Mouse (Mus musculus) limb, embryonic 15.5 days (tissue): Measurements from ENCODE around the gene Gm30302. TPM values are rescaled to one million over a fixed set of nuclear protein-coding genes. Genes with fewer than 3 reads are reported as not detected.

ENCODE experiments used
- ATAC-seq: fragments of 200-750 bp; cut with Nextera tagmentation; 2 replicates; pipeline ENCODE4 v1.8.0; 2017; ENCODE audit warnings: low read depth, moderate TSS enrichment; ENCODE audit not compliant: insufficient number of reproducible peaks, low FRiP score, low TSS enrichment
- H3K27ac ChIP-seq: fragments of 300-500 bp; sonication (generic); 2 replicates; pipeline ENCODE4 v1.5.1; 2015; ENCODE audit warnings: moderate library complexity, mild to moderate bottlenecking, inconsistent platforms
- H3K27me3 ChIP-seq: fragments of 300-500 bp; sonication (generic); 2 replicates; pipeline ENCODE4 v1.6.1; 2015; ENCODE audit warnings: inconsistent platforms
- H3K36me3 ChIP-seq: fragments of 300-500 bp; sonication (generic); 2 replicates; pipeline ENCODE4 v1.6.1; 2015; ENCODE audit warnings: inconsistent platforms
- H3K4me1 ChIP-seq: fragments of 300-500 bp; sonication (generic); 2 replicates; pipeline ENCODE4 v1.6.1; 2015; ENCODE audit warnings: inconsistent platforms
- H3K4me2 ChIP-seq: fragments of 300-500 bp; sonication (generic); 2 replicates; pipeline ENCODE4 v1.6.1; 2015; ENCODE audit warnings: mild to moderate bottlenecking, inconsistent platforms
- H3K4me3 ChIP-seq: fragments of 300-500 bp; sonication (generic); 2 replicates; pipeline ENCODE4 v1.5.1; 2015; ENCODE audit warnings: mild to moderate bottlenecking, inconsistent platforms
- H3K9ac ChIP-seq: fragments of 300-500 bp; sonication (generic); 2 replicates; pipeline ENCODE4 v1.6.1; 2015; ENCODE audit warnings: inconsistent platforms
- H3K9me3 ChIP-seq: fragments of 300-500 bp; sonication (generic); 2 replicates; pipeline ENCODE4 v1.6.1; 2016; ENCODE audit warnings: inconsistent platforms
- WGBS: fragments of 180-500 bp; shearing (Covaris S2); methylation state at CpG from one replicate; pipeline ENCODE4 v1.1.7; 2015; 5-methylcytosine and 5-hydroxymethylcytosine counted together
- polyA plus RNA-seq: library from polyadenylated mRNA; unstranded; fragments of >200 nt; fragmentation: Nextera tagmentation; extraction: Ambion mirVana; gene quantifications from 2 replicates; pipeline ENCODE4 v1.2.1, GENCODE M21; 2015

Gm30302 gene
- not detected in 2 replicates for polyA plus RNA-seq

GRCm38 (mm10) chr13:49798901-49799300, at the start of gene Gm30302:
TSS of gene Gm30302 (minus strand) at chr13:49799001.
- Histone ChIP-seq H3K4me2 (no peak within 1 kb of the TSS), H3K36me3 (no peaks in the 10 kb centered on the region), H3K9ac (no peak within 1 kb of the TSS), H3K27ac (no peak within 1 kb of the TSS), H3K4me1 (no peaks in the 10 kb centered on the region), H3K27me3 (no peaks in the 10 kb centered on the region), H3K9me3 (no peaks in the 10 kb centered on the region), H3K4me3 (no peak within 1 kb of the TSS)
- WGBS, result 78% methylated on average over 1 of the region's 1 CpGs
- no peak for ATAC-seq

- Histone ChIP-seq H3K4me3 (no peak overlapping the region), H3K4me1 (no peaks in the 10 kb centered on the region), H3K27me3 (no peaks in the 10 kb centered on the region), H3K27ac (no peak overlapping the region), H3K9ac (no peak overlapping the region), H3K36me3 (no peaks in the 10 kb centered on the region), H3K4me2 (no peak overlapping the region), H3K9me3 (no peaks in the 10 kb centered on the region)
- ATAC-seq, result no peak
- WGBS, result 83% methylated on average over 3 of the region's 3 CpGs
These were observed 48.0 kb upstream of the Gm30302 start for GRCm38 (mm10) chr13:49846751-49847150.

GRCm38 (mm10) chr13:49846141-49846540, 47.3 kb upstream of the Gm30302 start:
- WGBS, result 69% methylated on average over 3 of the region's 3 CpGs
- no peak for ATAC-seq

GRCm38 (mm10) chr13:49845663-49846062, 46.9 kb upstream of the Gm30302 start:
- WGBS, result 91% methylated on average over 3 of the region's 3 CpGs
- H3K36me3 ChIP-seq, result no peaks in the 10 kb centered on the region
- no peaks in the 10 kb centered on the region for H3K9me3 ChIP-seq
- H3K9ac ChIP-seq, result no peak overlapping the region
- no peak overlapping the region for H3K27ac ChIP-seq
- no peak overlapping the region for H3K4me3 ChIP-seq
- H3K4me1 ChIP-seq, result no peaks in the 10 kb centered on the region
- no peak overlapping the region for H3K4me2 ChIP-seq
- no peak for ATAC-seq
- H3K27me3 ChIP-seq, result no peaks in the 10 kb centered on the region

More at GRCm38 (mm10) chr13:49846141-49846540, 47.3 kb upstream of the Gm30302 start:
- Histone ChIP-seq H3K36me3 (no peaks in the 10 kb centered on the region), H3K4me3 (no peak overlapping the region), H3K27ac (no peak overlapping the region), H3K9ac (no peak overlapping the region), H3K9me3 (no peaks in the 10 kb centered on the region), H3K27me3 (no peaks in the 10 kb centered on the region), H3K4me2 (no peak overlapping the region), H3K4me1 (no peaks in the 10 kb centered on the region)

GRCm38 (mm10) chr13:49844071-49844470, 45.3 kb upstream of the Gm30302 start:
- ATAC-seq, result no peak
- no peak overlapping the region for H3K9ac ChIP-seq
- H3K4me3 ChIP-seq, result no peak overlapping the region
- H3K4me2 ChIP-seq, result no peak overlapping the region
- H3K36me3 ChIP-seq, result no peaks in the 10 kb centered on the region
- H3K27me3 ChIP-seq, result no peaks in the 10 kb centered on the region
- H3K4me1 ChIP-seq, result no peaks in the 10 kb centered on the region
- WGBS, result 68% methylated on average over 5 of the region's 5 CpGs
- no peaks in the 10 kb centered on the region for H3K9me3 ChIP-seq
- H3K27ac ChIP-seq, result no peak overlapping the region

GRCm38 (mm10) chr13:49841186-49841585, 42.4 kb upstream of the Gm30302 start:
- no peak for ATAC-seq
- Histone ChIP-seq H3K9me3 (no peaks in the 10 kb centered on the region), H3K4me1 (no peaks in the 10 kb centered on the region), H3K36me3 (no peaks in the 10 kb centered on the region), H3K4me2 (no peak overlapping the region), H3K4me3 (no peak overlapping the region), H3K9ac (no peak overlapping the region), H3K27ac (no peak overlapping the region), H3K27me3 (no peaks in the 10 kb centered on the region)

GRCm38 (mm10) chr13:49830355-49830754, 31.6 kb upstream of the Gm30302 start:
- H3K9me3 ChIP-seq, result no peaks in the 10 kb centered on the region
- no peaks in the 10 kb centered on the region for H3K36me3 ChIP-seq
- no peak for ATAC-seq
- H3K27ac ChIP-seq, result no peak overlapping the region
- no peak overlapping the region for H3K4me2 ChIP-seq
- H3K9ac ChIP-seq, result no peak overlapping the region
- WGBS, result 77% methylated on average over 3 of the region's 3 CpGs
- H3K4me1 ChIP-seq, result no peaks in the 10 kb centered on the region
- H3K27me3 ChIP-seq, result no peaks in the 10 kb centered on the region
- H3K4me3 ChIP-seq, result no peak overlapping the region

GRCm38 (mm10) chr13:49825300-49825699, 26.5 kb upstream of the Gm30302 start:
- no peak overlapping the region for H3K27ac ChIP-seq
- no peak overlapping the region for H3K9ac ChIP-seq
- H3K4me1 ChIP-seq, result no peaks in the 10 kb centered on the region
- H3K4me2 ChIP-seq, result no peak overlapping the region
- 88% methylated on average over 4 of the region's 4 CpGs for WGBS
- no peaks in the 10 kb centered on the region for H3K27me3 ChIP-seq
- H3K4me3 ChIP-seq, result no peak overlapping the region
- H3K36me3 ChIP-seq, result no peaks in the 10 kb centered on the region
- no peak for ATAC-seq
- H3K9me3 ChIP-seq, result no peaks in the 10 kb centered on the region

- Histone ChIP-seq H3K27ac (no peak overlapping the region), H3K9ac (no peak overlapping the region), H3K4me2 (no peak overlapping the region), H3K4me1 (no peaks in the 10 kb centered on the region), H3K27me3 (no peaks in the 10 kb centered on the region), H3K9me3 (no peaks in the 10 kb centered on the region), H3K36me3 (no peaks in the 10 kb centered on the region), H3K4me3 (no peak overlapping the region)
- WGBS, result 80% methylated on average over 3 of the region's 3 CpGs
- ATAC-seq, result no peak
These were observed 16.2 kb upstream of the Gm30302 start for GRCm38 (mm10) chr13:49814958-49815357.

- no peak overlapping the region for H3K27ac ChIP-seq
- no peak overlapping the region for H3K9ac ChIP-seq
- ATAC-seq, result no peak
- H3K27me3 ChIP-seq, result no peaks in the 10 kb centered on the region
- no peak overlapping the region for H3K4me3 ChIP-seq
- WGBS, result 87% methylated on average over 4 of the region's 4 CpGs
- no peaks in the 10 kb centered on the region for H3K4me1 ChIP-seq
- no peak overlapping the region for H3K4me2 ChIP-seq
- H3K36me3 ChIP-seq, result no peaks in the 10 kb centered on the region
- H3K9me3 ChIP-seq, result no peaks in the 10 kb centered on the region
These were observed 15.6 kb upstream of the Gm30302 start for GRCm38 (mm10) chr13:49814420-49814819.

GRCm38 (mm10) chr13:49807146-49807545, 8.3 kb upstream of the Gm30302 start:
- Histone ChIP-seq H3K4me3 (no peak overlapping the region), H3K36me3 (no peaks in the 10 kb centered on the region), H3K9me3 (no peaks in the 10 kb centered on the region), H3K9ac (no peak overlapping the region), H3K27me3 (no peaks in the 10 kb centered on the region), H3K27ac (no peak overlapping the region), H3K4me1 (no peaks in the 10 kb centered on the region), H3K4me2 (no peak overlapping the region)
- no peak for ATAC-seq
- 83% methylated on average over 1 of the region's 1 CpGs for WGBS

- no peaks in the 10 kb centered on the region for H3K36me3 ChIP-seq
- no peaks in the 10 kb centered on the region for H3K9me3 ChIP-seq
- H3K9ac ChIP-seq, result no peak overlapping the region
- WGBS, result 50% methylated on average over 5 of the region's 5 CpGs
- no peak overlapping the region for H3K4me3 ChIP-seq
- H3K27me3 ChIP-seq, result no peaks in the 10 kb centered on the region
- no peak overlapping the region for H3K27ac ChIP-seq
- no peak for ATAC-seq
- no peak overlapping the region for H3K4me2 ChIP-seq
- H3K4me1 ChIP-seq, result no peaks in the 10 kb centered on the region
These were observed 10.0 kb downstream of the Gm30302 start for GRCm38 (mm10) chr13:49788563-49789393.
